Mouse (Mus musculus) heart, embryonic 12.5 days (tissue): Measurements from ENCODE around the gene Lrrc20. TPM values are rescaled to one million over a fixed set of nuclear protein-coding genes. Genes with fewer than 3 reads are reported as not detected.

Source experiments
- polyA plus RNA-seq: library from polyadenylated mRNA; unstranded; fragments of >200 nt; fragmentation: Nextera tagmentation; extraction: Ambion mirVana; gene quantifications from 2 replicates; pipeline ENCODE4 v1.2.1, GENCODE M21; 2016

Lrrc20 gene
- polyA plus RNA-seq, 1 experiment from 2014 or later, result 12.6 TPM

Other genes with a start within 250 kb of the Lrrc20 start
- gene Adamts14, start 202.4 kb upstream of the Lrrc20 start, polyA plus RNA-seq, result 1.1 and 1.2 TPM in 2 replicates
- gene Prf1, start 178.0 kb upstream of the Lrrc20 start, polyA plus RNA-seq, result 0.10 TPM in 1 of 2 replicates, not detected in the other
- gene Pald1, start 92.3 kb upstream of the Lrrc20 start, polyA plus RNA-seq, result 33.9 and 37.4 TPM in 2 replicates
- gene Nodal, start 57.8 kb upstream of the Lrrc20 start, polyA plus RNA-seq, result not detected in 2 replicates
- 49.7 and 52.7 TPM in 2 replicates for gene Eif4ebp2, start 23.1 kb upstream of the Lrrc20 start, polyA plus RNA-seq
- gene Npffr1, start 119.7 kb downstream of the Lrrc20 start, polyA plus RNA-seq, result 0.05 and 0.06 TPM in 2 replicates
- gene Ppa1, start 172.8 kb downstream of the Lrrc20 start, polyA plus RNA-seq, result 130 and 132 TPM in 2 replicates
- 172 and 179 TPM in 2 replicates for gene Sar1a, start 204.5 kb downstream of the Lrrc20 start, polyA plus RNA-seq
- gene Tysnd1, start 219.7 kb downstream of the Lrrc20 start, polyA plus RNA-seq, result 31.0 and 32.1 TPM in 2 replicates
- 20.8 and 22.7 TPM in 2 replicates for gene Aifm2, start 239.5 kb downstream of the Lrrc20 start, polyA plus RNA-seq